Mouse (Mus musculus) G1E (cell line): ENCODE measurements at regions not wholly inside any gene's neighbourhood (a gene's known extent, or its start where the extent isn't known, plus 50 kb on each side); places are given as distances from the start of the nearest gene placed in this dataset.

Source experiments
- CTCF ChIP-seq: IDR thresholded peaks from 2 replicates; pipeline ENCODE4 v1.5.1; 2012; ENCODE audit warnings: low read depth, low read length, inconsistent platforms, mixed read lengths
- GATA1 ChIP-seq: IDR thresholded peaks from 2 replicates; pipeline ENCODE4 v1.6.1; 2012; ENCODE audit warnings: borderline replicate concordance, low read length, inconsistent platforms, mixed read lengths

DNA sequence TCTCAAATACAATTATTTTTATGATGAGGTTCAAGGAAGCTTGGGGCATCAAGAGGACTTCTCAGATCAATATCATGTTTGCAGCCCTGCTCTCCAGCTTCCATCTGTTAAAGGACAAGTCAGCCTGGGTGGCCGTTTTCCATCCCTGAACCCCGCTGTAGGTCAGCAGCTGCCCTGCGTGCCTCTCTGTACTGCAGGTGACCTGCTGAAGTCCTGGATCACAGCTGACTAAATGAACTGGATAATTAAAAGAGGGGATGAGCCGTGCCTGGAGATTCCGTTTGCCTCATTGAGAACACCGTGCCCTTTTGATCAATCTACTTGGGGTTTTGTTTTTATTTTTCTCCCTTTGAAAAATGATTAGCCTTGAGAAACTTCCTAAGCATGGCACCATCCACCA lies 221.2 kb upstream of the Ppargc1a start:
- no peak for TF ChIP-seq CTCF
- no peak for TF ChIP-seq GATA1
